8 mouse cellular contexts compared by ENCODE assay signal in the genomic region with DNA sequence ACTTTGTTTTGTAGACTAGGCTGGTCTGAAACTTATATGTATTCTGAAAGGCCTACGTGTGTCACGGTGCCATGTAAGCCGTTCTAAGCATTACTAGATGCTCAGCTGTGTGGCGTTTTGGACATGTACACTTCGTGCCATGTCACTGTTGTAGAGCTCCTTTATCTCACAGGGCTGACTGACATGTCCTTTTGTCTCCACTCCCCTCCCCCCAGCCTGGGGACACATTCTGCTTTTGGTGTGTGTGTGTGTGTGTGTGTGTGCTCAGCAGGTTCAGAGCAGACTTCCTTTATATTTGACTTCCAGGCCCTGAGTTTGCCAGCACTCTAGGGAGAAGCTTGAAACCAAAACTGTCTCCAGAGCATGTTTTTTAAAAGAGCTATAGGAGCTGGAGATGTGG. TPM values are rescaled to one million over a fixed set of nuclear protein-coding genes. Genes with fewer than 3 reads are reported as not detected.
DNase-seq lines count a peak whose midpoint lies in the region; ATAC-seq and TF ChIP-seq lines count a peak whose summit lies in the region.
"Had no signal": no experiment of that assay in that cellular context is flagged by ENCODE, and none has a peak within 500 bp of the region (broad histone marks: within the 10 kb centered on the region; RNA-seq: fewer than 3 reads in every experiment).

No protein-coding gene starts in this region.

- no peaks in the 10 kb centered on the region for H3K36me3 ChIP-seq in midbrain, embryonic 10.5 days
- H3K36me3 ChIP-seq in midbrain, postnatal 0 days (ENCODE audit: insufficient read depth, low read length) = no peaks in the 10 kb centered on the region
- H3K36me3 ChIP-seq in hindbrain, embryonic 14.5 days (replicated peaks; ENCODE audit: control insufficient read depth, insufficient read depth) = no peaks in the 10 kb centered on the region
- H3K36me3 ChIP-seq: embryonic facial prominence, embryonic 13.5 days had no signal

- no peaks in the 10 kb centered on the region for H3K9me3 ChIP-seq in midbrain, embryonic 10.5 days (replicated peaks)
- H3K9me3 ChIP-seq in midbrain, postnatal 0 days (ENCODE audit: low read length) = no peaks in the 10 kb centered on the region
- H3K9me3 ChIP-seq in hindbrain, embryonic 14.5 days (ENCODE audit: control insufficient read depth, low read length) = no peaks in the 10 kb centered on the region
- H3K9me3 ChIP-seq: embryonic facial prominence, embryonic 13.5 days had no signal

- H3K4me3 ChIP-seq in midbrain, embryonic 10.5 days = no peak overlapping the region
- H3K4me3 ChIP-seq in midbrain, postnatal 0 days (ENCODE audit: low read depth, low read length) = no peak overlapping the region
- H3K4me3 ChIP-seq in hindbrain, embryonic 14.5 days (replicated peaks; ENCODE audit: low read length) = no peak overlapping the region
- H3K4me3 ChIP-seq: embryonic facial prominence, embryonic 13.5 days had no signal

- ATAC-seq in midbrain, postnatal 0 days (ENCODE audit: low FRiP score) = no peak
- 0 out of 2 replicates have a peak, but pooled peaks have one; percentile 41 for ATAC-seq in hindbrain, embryonic 14.5 days (ENCODE audit: low FRiP score)

- peaks cover 6% of the 10 kb centered on the region; the same call in 1 of the 2 replicates for H3K27me3 ChIP-seq in midbrain, embryonic 10.5 days (ENCODE audit: low read depth, poor library complexity, severe bottlenecking)
- H3K27me3 ChIP-seq in midbrain, postnatal 0 days (ENCODE audit: insufficient read depth, low read length) = no peaks in the 10 kb centered on the region
- H3K27me3 ChIP-seq in hindbrain, embryonic 14.5 days (ENCODE audit: control insufficient read depth, insufficient read depth, low read length) = no peaks in the 10 kb centered on the region
- H3K27me3 ChIP-seq: embryonic facial prominence, embryonic 13.5 days had no signal

- H3K4me2 ChIP-seq in midbrain, postnatal 0 days (ENCODE audit: low read depth, low read length, poor library complexity, severe bottlenecking) = no peak overlapping the region
- H3K4me2 ChIP-seq in hindbrain, embryonic 14.5 days (replicated peaks) = no peak overlapping the region
- H3K4me2 ChIP-seq: embryonic facial prominence, embryonic 13.5 days had no signal

- peak overlapping the region; percentile 74 for H3K27ac ChIP-seq in midbrain, embryonic 10.5 days (replicated peaks)
- H3K27ac ChIP-seq in midbrain, postnatal 0 days (ENCODE audit: low read depth, low read length) = no peak overlapping the region
- no peak overlapping the region for H3K27ac ChIP-seq in hindbrain, embryonic 14.5 days
- H3K27ac ChIP-seq: embryonic facial prominence, embryonic 13.5 days had no signal

- H3K4me1 ChIP-seq in midbrain, embryonic 10.5 days = peaks cover 20% of the 10 kb centered on the region
- H3K4me1 ChIP-seq in midbrain, postnatal 0 days (ENCODE audit: insufficient read depth, low read length) = no peaks in the 10 kb centered on the region
- H3K4me1 ChIP-seq in hindbrain, embryonic 14.5 days (replicated peaks; ENCODE audit: control insufficient read depth, insufficient read depth, low read length) = 0 out of 2 replicates have a peak, but pooled peaks cover 3% of the 10 kb centered on the region
- H3K4me1 ChIP-seq: embryonic facial prominence, embryonic 13.5 days had no signal

- no peak overlapping the region for H3K9ac ChIP-seq in midbrain, postnatal 0 days (replicated peaks; ENCODE audit: low read length, poor library complexity, severe bottlenecking)
- H3K9ac ChIP-seq in hindbrain, embryonic 14.5 days = no peak overlapping the region
- H3K9ac ChIP-seq: embryonic facial prominence, embryonic 13.5 days had no signal

- intact Hi-C loops in gastrocnemius, postnatal 36 days (cut with DNase I) = no loop called here

- no peak for TF ChIP-seq CTCF in midbrain, postnatal 0 days (IDR thresholded peaks at IDR 0.05)

- DNase-seq in midbrain, embryonic 10.5 days (ENCODE audit: low spot score) = peak; percentile 76
- no peak for DNase-seq in midbrain, postnatal 0 days (ENCODE audit: low spot score)
- peak; percentile 70 for DNase-seq in embryo, embryonic 11 days
- peak; percentile 44 for DNase-seq in hindbrain, embryonic 14.5 days (ENCODE audit: low spot score)
- DNase-seq in thymus, postnatal 0 days (ENCODE audit: low spot score) = peak; percentile 48
- DNase-seq in gastrocnemius, postnatal 36 days = no peak
- no peak for DNase-seq in urinary bladder, postnatal 10 days (ENCODE audit: low spot score)

- WGBS in midbrain, embryonic 10.5 days = 39% methylated on average over 5 of the region's 5 CpGs
- WGBS in midbrain, postnatal 0 days = 20% methylated on average over 5 of the region's 5 CpGs
- 21% methylated on average over 5 of the region's 5 CpGs for WGBS in hindbrain, embryonic 14.5 days

RNA-seq across cellular contexts. Expression of gene Vps37b, which starts 4.8 kb away (rescaled TPM):
- 58.1 and 69.2 TPM in 2 replicates for polyA plus RNA-seq in midbrain, embryonic 10.5 days (2016; fragmentation: Nextera tagmentation; extraction: Ambion mirVana)
- total RNA-seq in midbrain, postnatal 0 days (2014; rRNA removed) = 52.3 and 75.5 TPM in 2 replicates
- 54.3 and 56.2 TPM in 2 replicates for polyA plus RNA-seq in midbrain, postnatal 0 days (2015; fragmentation: Nextera tagmentation; extraction: Ambion mirVana)
- polyA plus RNA-seq in hindbrain, embryonic 14.5 days (2014; fragmentation: Nextera tagmentation; extraction: Ambion mirVana) = 59.5 and 61.7 TPM in 2 replicates
- 32.4 and 32.8 TPM in 2 replicates for polyA plus RNA-seq in thymus, postnatal 0 days (2015; fragmentation: Nextera tagmentation; extraction: Ambion mirVana)
- 1 to 10 TPM; 4.7 to 4.8 TPM for total RNA-seq in gastrocnemius, postnatal 36 days (2021)

RNA-seq across cellular contexts. Expression of gene Abcb9, which starts 58.8 kb away (rescaled TPM):
- polyA plus RNA-seq in midbrain, embryonic 10.5 days (2016; fragmentation: Nextera tagmentation; extraction: Ambion mirVana) = 0.54 and 1.1 TPM in 2 replicates
- 41.7 and 42.1 TPM in 2 replicates for total RNA-seq in midbrain, postnatal 0 days (2014; rRNA removed)
- 29.6 and 30.1 TPM in 2 replicates for polyA plus RNA-seq in midbrain, postnatal 0 days (2015; fragmentation: Nextera tagmentation; extraction: Ambion mirVana)
- polyA plus RNA-seq in hindbrain, embryonic 14.5 days (2014; fragmentation: Nextera tagmentation; extraction: Ambion mirVana) = 13.2 and 14.5 TPM in 2 replicates
- 38.3 and 39.3 TPM in 2 replicates for polyA plus RNA-seq in thymus, postnatal 0 days (2015; fragmentation: Nextera tagmentation; extraction: Ambion mirVana)
- 1 to 10 TPM; 8.1 to 8.8 TPM for total RNA-seq in gastrocnemius, postnatal 36 days (2021)

Comparison
In these comparisons a context has a peak if more than half of its experiments do, and no peak if none do; other contexts are left out.
1. DNase-seq: peak in midbrain, embryonic 10.5 days (single experiment), embryo, embryonic 11 days (single experiment), hindbrain, embryonic 14.5 days (single experiment) and thymus, postnatal 0 days (single experiment); none in midbrain, postnatal 0 days (single experiment), gastrocnemius, postnatal 36 days (0 of 2) and urinary bladder, postnatal 10 days (single experiment).